Mouse (Mus musculus): ENCODE results near the gene Rdh1. TPM values are rescaled to one million over a fixed set of nuclear protein-coding genes. Genes with fewer than 3 reads are reported as not detected.

The Rdh1 gene
- polyA plus RNA-seq (2012; rRNA removed) = 0.03 and 0.09 TPM in 2 replicates

DNA sequence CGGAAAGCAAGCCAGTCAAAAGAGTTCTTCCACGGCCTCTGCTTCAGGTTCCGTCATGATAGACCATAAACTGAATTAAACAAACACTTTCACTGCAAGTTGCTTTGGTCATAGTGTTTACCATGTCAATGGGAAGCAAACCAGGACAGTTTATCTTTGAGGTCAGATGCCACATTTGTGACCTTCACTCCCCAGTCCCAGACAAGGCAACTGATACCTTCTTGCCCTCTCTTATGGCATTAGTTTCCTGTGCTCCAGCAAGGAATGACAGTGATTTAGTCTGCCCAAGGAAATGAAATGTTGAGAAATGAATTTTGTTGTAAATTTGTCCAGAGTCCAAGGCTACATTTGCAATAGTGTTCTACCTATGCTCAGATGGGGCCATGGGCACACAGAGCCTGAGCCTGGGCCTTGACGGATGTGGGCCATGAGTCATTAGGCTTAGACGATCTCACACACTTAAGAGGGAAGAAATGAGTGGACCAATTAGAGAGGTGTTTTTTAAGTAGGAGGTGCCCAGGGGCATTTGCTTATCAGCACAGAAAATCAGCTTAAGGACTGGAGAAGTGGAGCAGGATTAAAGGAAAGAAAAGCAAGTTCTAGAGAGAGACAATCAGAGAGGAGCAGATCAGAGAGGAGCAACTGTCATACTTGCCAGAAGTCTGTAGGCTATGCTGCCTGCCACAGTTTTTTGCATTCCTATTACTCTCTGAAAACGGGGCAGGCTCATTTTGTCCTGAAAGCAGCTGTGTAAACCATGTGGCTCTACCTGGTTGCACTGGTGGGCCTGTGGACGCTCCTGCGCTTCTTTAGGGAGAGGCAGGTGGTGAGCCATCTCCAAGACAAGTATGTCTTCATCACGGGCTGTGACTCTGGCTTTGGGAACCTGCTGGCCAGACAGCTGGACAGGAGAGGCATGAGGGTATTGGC, at the start of gene Rdh1, which contains the start of gene Rdh16f1:
Gene Rdh1 (plus strand): TSS at position 541 of the 930 bp plus-strand sequence.
Gene Rdh16f1 (plus strand): TSS at position 607 of the 930 bp plus-strand sequence.
- DNase-seq (ENCODE audit: low spot score) = no peak

DNA sequence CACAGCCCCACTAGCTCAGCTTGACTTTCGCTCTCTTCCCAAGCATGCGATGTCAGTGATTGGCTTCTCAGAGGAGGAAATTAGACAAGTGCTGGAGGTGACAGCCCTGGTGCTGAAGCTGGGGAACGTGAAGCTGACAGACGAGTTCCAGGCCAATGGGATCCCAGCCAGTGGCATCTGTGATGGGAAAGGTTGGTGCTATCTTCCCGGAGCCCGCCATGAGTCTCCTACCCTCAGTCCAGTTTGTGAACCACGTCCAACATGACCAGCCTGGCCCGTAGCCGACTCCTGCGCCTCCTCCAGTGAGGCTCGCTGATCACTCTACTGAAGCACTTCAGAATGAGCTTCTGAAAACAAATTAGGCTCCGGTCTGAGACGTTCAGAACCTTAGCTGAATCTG, 49.2 kb upstream of the Rdh1 start:
- DNase-seq (ENCODE audit: low spot score) = no peak

DNA sequence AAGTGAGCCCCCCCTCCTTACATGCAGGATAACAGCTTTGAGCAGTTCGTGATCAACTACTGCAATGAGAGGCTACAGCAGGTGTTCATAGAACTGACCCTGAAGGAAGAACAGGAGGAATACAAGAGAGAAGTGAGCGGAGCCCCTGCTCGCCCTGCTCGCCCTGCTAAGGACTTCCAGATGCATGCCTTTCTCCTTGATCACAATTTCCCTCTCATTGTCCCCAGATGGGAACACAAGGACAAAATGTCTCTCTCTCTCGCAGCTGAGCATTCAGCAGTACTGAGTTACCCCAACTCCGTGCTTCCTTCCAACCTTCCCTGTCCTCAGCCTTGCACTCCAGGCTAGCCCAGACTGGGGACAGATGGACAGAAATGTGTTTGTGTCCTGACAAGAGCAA, 46.8 kb upstream of the Rdh1 start:
- no peak for DNase-seq (ENCODE audit: low spot score)

DNA sequence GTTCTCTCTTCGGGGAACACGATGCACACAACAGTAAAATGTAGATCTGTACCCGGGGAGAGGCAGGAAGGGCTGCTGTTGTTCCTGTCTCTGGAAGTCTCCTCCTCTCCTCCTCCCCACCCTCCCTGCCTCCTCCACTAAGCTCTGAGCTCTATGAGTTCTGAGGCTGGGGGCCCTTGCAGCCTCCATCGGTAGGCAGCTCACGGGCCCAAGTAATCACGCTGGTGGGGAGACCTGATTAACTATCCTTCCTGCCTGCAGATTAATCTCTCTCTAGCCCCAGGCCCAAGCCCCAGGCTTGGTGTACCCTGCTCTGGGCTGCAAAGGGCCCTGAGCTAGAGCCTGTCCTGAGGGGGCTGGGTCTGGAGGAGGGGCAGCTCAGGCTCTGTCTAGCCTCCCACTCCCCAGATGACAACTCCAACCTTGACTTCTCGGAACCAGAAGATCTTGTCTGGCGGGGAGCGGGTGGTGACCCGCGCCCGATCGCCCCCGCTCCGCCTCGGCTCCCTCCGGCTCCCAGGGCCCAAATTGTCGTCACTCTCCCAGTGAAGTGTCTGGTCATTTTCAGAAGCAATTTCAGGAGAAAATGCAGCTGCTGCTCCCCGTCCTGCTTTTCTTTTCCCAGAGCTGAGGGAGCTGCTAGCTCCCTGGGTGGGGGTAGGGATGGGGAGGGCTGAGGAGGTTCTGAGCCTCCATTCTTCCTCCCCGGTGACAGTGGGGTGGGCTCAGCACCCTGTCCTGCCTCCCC, 37.7 kb upstream of the Rdh1 start:
- no peak for DNase-seq (ENCODE audit: low spot score)

DNA sequence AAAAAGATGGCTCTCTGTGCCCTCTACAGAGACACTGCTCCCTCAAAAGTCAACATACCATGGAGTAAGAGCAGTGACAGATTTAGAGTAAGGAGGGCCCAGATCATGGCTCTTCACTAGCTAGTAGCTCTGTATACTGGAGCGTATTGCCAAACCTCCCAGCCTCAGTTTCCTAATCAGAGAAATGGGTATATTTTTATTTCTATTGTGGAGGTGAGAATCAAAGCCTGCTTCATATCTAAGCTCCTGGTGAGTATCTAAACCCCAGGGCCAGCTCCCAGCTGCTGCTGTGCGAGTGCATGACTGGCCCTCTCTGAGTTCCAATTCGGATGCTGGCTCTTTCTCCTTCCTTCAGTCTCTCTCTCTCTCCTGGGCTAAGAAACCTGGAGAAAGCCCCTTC, 35.3 kb upstream of the Rdh1 start, which contains the start of gene Tac2:
Gene Tac2 (plus strand): TSS at position 301 of the 400 bp plus-strand sequence.
- DNase-seq (ENCODE audit: low spot score) = no peak

DNA sequence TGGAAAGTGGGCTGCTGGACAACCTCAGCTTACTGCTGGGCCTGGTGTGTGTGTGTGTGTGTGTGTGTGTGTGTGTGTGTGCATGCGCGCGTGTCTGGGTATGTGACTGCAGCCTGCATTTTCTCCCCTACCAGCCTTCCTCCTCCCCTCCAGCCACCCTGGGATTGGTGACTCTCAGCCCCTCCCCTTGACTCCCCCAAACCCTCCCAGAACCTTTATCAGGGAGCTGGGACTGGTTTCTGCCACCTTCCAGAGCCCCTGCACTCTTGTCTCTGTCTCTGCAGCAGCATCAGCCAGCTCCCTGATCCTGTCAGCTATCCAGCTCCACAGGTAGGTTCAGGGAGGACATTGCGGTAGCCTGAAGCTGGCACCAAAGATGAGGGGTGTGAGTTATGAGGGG, 34.4 kb upstream of the Rdh1 start:
- DNase-seq (ENCODE audit: low spot score) = no peak

DNA sequence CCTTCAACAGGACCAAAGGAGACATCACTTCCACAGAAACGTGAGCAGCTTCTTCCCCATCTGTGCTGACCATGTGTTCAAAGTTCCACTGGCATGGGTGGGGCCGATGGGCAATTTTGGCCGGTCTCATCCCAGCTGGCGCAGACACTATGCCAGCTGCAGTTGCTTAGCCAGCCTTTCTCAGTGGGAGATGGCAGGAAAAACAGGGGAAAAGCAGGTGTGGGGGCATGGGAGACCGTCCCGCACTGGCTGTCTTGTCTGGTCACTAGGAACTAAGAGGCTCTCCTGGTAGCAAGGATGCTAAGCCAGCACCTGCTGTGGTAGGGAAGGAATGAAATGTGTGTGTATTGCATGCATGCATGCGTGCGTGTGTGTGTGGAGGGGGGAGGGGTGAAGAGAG, 31.1 kb upstream of the Rdh1 start:
- DNase-seq (ENCODE audit: low spot score) = no peak

DNA sequence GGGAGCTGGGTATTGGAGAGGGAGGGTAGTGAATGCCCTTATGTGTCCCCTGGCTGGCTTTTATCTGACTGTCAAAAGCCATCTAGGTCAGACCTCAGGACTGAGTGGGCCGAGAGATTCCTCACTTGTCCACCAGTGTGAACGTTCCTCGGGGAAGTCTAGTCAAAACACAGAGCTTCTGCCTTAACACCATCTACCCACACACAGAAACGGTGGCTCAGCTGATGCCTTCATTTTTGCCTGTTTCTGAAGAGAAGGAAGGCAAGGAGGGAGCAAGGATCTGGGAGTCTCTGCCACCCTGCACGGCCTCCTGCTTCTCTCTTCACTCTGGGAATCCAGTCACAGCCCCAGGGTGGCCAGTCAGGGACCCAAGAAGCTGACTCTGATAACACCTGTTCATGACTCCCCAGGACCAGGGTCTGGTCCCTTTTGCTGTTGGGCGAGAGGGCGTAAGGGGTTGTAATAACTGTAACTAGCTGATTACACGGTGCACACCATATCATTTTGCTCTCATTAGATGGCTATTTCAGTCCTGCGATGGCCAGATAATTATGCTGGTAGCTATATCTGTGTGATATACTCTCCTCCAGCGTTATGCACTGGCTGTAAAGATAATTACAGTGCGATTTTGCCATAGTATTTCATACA, 29.1 kb upstream of the Rdh1 start:
- no peak for DNase-seq (ENCODE audit: low spot score)

DNA sequence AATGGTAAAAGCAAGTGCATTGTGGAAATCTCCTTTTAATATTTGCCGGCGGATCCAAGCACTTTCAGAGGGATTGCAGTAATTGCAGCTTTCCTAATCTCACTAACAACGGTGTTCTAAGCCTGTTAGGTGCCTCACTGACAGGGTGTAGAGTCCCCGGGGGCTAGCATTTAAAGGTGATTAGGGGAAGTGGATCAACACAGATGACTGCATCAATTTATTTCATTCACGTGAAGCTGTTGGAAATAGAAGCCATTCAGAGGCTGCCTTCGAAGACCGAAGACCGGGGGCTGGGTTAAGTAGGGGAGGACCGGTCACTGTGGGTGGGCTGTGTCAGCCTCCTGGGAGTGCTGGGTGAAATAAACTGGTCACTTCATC, 28.6 kb upstream of the Rdh1 start:
- no peak for DNase-seq (ENCODE audit: low spot score)

DNA sequence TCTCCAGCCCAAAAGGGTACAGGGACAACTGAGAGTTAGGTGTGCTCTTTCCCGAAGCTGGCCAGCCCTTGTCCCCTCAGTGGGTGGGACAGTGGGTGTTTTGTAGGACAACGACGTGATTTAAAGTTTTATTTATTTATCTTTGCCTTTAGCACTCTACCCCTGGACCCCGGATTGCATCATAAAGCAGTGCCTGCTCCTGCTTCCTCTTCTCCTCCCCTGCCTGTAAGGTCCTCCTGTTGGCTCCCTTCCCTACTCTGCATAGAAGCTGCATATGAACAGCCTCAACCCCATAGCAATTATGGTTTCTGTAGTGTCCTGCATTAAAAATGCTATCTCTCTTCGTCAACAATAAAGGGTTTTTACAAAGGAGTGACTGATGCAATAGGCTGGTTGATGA, 28.1 kb upstream of the Rdh1 start:
- DNase-seq (ENCODE audit: low spot score) = no peak

DNA sequence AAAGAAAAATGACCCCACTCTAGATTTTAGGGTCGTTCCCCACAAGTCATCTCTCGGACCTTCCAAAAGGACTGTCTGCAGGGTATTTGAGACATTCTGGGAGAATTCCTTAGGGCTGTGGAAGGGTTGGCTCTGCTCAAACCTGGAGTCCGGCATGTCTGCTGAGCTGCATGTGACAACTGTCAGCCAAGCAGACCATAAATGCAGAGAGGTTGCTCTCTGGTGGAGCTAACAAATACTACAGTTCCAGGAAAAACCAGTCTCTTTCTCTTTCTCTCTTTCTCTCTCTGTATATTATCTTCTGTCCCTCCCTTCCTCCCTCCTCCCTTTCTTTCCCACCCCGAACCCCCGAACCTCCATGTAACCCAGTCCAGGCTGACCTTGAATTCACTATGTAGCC, 25.1 kb upstream of the Rdh1 start:
- no peak for DNase-seq (ENCODE audit: low spot score)

DNA sequence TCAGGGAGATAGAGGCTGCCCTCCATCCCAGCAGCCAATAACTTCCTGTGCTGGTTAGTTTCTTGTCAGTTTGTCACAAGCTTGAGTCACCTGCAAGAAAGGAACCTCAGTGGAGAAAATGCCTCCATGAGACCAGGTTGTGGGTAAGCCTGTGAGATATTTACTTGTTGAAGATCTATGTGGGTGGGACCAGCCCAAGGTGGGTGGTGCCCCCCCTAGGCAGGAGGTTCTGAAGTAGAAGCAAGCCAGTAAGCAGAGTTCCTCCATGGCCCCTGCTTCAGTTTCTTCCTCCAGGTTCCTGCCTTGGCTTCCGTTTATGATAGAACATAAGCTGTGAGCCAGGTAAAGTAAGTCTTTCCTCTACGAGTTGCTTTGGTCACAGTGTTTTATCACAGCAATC, 23.3 kb upstream of the Rdh1 start:
- no peak for DNase-seq (ENCODE audit: low spot score)

DNA sequence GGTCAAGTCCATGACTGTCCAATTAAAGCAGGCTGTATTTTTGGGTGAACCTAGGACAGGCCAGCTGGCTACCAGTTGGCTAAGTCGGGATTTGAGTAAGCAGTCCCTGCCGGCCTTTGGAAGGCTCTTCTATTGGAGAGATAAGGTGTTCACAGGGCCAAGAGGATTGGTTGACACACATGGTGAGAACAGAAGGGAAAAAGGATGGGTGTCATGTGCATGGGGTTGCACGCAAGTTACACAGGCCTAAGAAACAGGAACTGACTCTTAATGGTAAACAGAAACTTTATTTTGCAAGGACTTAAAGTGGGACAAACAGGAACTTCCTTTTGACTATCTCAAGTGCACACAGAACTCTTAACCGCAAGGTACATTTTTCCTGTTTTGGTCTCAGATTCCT, 22.6 kb upstream of the Rdh1 start:
- DNase-seq (ENCODE audit: low spot score) = no peak

DNA sequence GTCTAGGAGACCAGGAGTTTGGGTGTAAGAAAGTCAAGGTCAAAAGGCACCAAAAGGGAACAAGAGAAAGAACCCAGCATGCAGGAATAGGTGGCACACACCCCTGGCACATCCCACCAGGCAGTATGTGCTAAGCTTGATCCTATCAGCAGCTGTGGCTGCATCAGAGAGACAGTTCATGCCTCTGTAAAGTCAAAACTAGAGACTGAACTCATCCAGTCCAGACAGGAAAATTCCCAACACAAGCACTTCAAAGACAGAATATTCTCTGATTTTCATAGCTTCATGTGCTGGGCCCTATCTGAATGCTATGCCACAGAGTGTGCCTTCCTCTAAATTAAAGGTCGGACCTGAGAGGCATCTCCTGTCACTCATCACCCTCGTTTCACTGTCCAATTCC, 22.0 kb upstream of the Rdh1 start:
- no peak for DNase-seq (ENCODE audit: low spot score)

DNA sequence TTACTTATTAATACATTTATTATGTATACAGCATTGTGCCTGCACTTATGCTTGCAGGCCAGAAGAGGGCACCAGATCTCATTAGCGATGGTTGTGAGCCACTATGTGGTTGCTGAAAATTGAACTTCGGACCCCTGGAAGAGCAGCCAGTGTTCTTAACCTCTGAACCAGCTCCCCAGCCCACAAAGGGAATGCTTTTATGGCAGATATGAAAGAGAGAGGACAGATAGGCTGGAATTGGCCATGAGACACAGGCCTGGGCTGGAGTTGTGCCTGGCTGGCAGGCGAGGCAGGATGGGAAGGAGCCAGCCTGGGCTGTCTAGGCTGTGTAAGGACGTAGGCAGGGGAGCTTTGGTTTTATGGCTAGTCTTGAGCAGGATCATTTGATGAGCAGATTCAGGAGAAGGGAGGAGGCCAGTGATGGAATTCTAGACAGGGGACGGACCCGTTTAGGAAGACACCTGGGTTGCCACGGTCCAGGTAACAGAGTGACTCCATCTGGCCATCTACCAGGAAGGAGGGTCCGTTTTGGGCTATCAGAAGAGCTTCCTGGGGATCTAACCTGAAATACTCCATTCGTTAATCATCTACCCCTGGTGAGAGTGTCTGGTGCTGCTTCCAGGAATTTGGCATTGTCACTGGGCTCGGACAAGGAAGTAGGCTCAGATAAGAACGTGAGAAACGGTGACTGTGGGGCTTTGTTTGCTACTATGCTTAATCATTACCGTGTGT, 21.2 kb upstream of the Rdh1 start:
- no peak for DNase-seq (ENCODE audit: low spot score)

DNA sequence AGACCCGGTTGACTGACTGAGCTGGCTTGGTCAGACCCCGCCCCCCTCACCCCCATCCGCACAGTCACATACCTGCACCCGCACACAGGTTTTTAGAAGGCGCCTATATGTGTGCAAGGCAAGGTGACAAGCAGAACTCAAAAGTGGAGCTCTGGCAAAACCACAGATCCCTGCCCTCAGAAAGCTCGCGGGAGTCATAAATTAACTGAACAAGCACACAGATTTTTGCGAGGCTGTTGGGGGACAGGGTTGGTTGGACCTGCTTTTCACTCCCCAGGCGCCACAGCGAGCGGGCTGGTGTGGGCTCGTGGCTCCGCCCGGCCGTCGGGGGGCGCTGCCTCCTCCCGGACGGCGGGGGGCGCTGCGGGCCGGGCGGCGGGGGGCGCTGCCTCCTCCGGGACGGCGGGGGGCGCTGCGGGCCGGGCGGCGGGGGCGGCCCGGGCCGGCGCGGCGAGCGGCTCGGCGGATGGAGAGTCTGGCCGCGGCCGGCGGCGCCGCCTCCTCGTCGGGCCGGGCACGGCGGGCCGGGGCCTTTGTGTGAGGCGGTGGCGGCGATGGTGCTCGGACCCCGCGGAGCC, 20.3 kb upstream of the Rdh1 start, which contains the start of gene Zbtb39:
Gene Zbtb39 (plus strand): TSS at position 456 of the 578 bp plus-strand sequence.
- DNase-seq (ENCODE audit: low spot score) = peak; percentile 87

DNA sequence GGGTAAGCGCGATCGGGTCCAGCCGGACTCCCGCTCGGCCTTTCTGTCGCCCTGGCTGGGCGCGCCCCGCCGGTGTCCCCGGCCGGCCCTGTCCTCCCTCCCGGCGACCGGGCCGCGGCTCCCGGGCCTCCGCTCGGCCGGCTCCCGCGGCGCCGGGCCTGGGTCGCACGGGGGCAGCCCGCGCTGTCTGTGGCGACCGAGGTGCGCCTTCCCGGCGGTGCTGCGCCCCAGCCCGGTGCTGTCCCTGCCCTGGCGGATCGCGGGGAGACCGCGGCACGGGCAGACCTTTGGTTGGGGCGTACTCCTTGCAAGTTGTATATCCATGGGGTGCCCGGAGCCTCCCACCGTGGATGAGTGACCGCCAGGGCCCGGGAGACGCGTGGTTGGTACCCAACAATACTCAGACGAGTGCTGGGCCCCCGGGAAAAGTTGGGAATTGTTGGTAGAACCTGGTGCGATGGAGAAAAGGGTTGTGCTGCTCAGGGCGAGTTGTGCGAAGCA, 19.8 kb upstream of the Rdh1 start:
- DNase-seq (ENCODE audit: low spot score) = peak; percentile 58

DNA sequence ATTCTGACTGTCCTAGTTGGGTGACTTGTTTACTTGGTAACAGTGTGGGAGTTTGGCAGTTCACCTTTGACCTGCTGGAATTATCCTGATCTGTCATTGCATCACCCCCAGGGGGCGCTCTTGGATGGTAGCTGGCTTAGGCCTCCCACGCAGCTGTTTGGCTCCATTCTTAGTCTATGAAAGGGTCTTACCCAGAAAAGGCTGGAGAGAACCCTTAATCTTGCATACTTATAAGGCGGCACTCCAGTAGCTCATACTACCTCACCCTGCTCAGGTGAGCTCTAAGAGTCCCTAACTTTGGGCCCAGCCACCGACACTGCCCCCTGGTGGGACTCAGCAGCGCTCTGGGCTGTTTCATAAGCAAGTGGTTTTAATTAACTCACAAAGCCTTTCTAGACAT, 14.9 kb upstream of the Rdh1 start:
- no peak for DNase-seq (ENCODE audit: low spot score)

DNA sequence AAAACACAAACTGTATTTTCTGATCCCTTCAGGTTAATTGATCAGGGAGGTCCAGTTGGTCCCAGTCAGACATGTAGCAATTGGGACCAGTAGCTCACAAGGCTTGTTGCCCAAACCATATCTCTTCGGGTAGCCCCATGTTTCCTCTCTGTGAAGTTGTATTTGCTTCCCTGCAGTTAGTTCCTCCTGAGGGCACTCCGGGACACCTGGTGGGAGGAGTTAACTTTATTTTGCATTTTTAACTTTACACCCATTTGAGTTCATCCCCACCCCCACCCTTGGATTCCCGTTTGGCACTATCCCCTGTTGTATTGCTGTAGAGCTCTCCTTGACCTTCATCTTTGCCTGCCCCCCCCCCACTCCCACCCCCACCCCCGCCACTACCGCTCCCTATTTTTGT, 13.6 kb upstream of the Rdh1 start:
- DNase-seq (ENCODE audit: low spot score) = no peak

DNA sequence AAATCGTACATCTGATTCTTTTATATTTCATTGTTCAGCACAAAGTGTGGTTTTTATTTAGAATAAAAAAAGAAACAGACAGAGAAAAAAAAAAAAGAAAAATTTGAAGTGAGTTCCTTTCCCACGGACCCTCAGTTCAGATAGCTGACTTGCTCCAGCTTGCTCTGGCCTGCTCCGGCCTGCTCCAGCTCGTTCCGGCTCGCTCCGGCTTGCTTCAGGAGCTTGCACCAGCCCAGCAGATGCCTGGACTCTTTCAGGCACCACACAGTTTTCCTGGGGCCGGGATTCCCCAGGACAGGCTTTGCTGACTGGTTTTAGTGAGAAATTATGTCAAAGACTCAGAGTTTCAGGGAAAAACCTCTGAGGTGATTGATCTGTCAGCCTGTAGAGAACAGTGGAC, 12.3 kb upstream of the Rdh1 start:
- DNase-seq (ENCODE audit: low spot score) = no peak

Measured in urinary bladder, adult 2 months (tissue).